Mouse (Mus musculus) adrenal gland, postnatal 0 days (tissue): ENCODE results near the gene Ccdc107. TPM values are rescaled to one million over a fixed set of nuclear protein-coding genes. Genes with fewer than 3 reads are reported as not detected.

ENCODE experiments used
- polyA plus RNA-seq: library from polyadenylated mRNA; unstranded; fragments of >200 nt; fragmentation: Nextera tagmentation; extraction: Ambion mirVana; gene quantifications from 2 replicates; pipeline ENCODE4 v1.2.1, GENCODE M21; 2015

Gene Ccdc107
- polyA plus RNA-seq, result 127 and 185 TPM in 2 replicates

DNA sequence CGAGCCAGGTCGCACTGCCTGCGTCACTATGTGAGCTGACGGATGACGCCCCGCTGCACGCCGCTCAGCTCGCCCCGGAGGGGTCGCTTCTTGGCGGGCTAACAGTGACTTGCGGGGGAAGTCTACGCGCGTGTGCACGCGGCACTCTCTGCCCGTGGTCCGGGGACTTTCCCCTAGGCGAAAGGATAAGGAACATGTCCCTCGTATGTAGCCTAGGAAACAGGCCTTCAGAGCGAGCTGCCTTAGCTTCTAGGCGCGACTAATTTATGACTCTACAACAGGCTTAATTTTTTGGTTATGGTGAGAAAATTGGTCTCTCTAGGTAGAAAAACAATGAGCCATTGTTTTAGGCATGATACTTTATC is at the start of gene Ccdc107:
Ccdc107 (plus strand) TSS at position 80 of the 365 bp plus-strand sequence.

DNA sequence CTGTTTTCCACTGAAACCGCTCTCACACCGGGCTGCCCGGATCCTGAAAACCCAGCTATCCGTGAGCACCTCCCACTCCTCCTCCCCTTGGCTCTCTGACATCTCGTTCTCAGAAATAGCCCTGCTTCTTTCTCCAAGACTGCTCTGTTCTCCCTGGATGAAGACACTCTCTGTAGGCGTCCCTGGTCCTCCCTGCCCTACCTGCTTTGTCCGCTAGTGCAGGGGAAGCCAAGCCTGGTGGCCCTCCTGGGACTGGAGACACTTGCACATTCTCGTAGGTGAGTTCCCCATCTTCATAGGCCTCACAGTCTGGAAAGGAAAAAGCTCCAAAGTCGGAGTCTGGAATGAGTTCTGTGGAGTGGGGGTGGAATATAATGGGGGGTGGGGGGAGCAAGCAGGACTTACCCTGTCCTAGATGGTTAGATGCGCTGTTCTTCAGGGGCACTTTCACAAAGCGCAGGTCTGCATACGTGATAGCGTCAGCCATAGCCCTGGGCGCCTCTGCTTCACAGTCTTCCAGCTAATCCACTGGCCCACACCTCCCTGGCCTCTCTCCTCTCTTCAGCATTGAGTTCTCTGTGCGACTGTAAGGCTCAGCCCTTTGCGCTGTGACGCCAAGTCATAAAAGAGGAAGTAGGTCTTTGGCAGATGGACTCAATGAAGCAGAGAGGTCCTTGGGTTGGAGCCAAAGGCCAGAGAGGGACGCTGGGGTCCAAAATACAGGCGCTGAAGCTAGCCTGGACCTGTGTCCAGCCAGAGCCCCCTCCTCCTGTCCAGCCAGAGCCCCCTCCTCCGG is 38.5 kb upstream of the Ccdc107 start, which contains the start of gene Cd72:
Cd72 (minus strand) TSS at position 588 of the 796 bp plus-strand sequence.

DNA sequence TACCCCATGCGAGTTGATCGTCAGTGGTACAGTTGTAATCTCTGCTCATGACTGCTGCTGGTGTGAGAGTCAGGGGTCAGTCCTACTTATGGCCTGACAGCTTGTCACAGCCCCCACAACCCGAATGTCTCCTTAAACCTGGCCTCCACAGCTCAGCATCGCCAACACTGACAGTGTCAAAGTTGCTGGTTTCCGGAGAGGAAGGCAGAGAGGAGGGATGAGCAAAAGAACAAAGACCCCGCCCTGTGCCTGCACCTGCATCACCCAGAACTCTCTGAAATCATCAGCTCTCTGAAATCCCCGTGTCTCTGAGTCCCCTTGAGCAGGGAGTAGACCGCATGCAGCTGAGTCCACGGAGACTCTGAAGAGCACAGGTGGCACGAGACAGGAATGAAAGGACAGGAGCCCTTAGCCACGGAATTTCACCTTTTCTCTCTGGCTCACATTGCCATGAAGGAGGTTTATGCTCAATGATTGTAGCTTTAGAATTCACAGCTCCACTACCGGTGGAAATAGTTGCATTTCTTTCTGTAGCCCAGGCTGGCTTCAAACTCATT is 9.1 kb upstream of the Ccdc107 start, which contains the start of gene Sit1:
Sit1 (minus strand) TSS at position 200 of the 557 bp plus-strand sequence.

DNA sequence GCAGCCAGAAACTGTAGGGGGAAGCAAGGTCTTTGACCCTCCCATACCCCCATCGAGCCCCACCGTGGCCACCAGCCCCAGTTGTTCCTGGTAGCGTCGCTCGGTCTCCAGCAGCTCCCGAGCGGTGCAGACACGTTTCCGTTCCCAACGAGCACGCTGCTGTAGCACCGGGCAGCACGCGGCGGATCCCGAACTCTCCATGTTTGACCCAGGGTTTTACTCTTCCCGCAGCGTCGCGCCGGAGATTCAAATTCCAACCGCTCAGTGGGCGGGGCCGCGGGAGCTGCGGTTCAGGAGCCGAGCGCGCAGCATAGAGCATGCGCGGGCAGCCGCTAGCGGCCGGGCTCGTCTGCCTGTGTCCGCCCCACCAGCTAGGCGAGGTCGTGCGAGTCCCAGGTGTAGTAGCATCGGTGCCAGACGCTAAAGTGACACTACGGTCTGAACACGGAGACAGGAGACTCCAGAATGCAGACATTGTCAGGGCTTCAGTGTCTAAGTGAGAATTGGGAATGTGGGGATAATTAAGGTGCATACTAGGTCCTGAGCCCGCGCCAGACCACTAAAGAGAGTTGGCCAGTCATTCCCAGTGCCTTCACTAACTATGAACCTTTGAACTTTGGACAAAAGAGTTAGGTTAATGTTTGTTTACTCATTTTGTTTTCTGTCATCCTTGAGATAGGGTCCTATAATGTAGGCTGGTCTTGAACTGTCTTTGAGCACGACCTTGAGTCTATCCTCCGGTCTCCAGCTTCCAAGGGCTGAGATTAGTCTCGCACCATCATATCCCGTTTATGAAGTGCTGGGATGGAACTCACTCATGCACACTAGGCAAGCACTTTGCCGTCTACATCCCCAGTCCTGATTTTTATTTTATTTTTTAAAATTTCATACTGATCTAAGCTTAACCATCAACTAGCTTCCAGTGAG is 7.0 kb downstream of the Ccdc107 start, which contains the start of gene Arhgef39:
Arhgef39 (minus strand) TSS at position 289 of the 927 bp plus-strand sequence.

DNA sequence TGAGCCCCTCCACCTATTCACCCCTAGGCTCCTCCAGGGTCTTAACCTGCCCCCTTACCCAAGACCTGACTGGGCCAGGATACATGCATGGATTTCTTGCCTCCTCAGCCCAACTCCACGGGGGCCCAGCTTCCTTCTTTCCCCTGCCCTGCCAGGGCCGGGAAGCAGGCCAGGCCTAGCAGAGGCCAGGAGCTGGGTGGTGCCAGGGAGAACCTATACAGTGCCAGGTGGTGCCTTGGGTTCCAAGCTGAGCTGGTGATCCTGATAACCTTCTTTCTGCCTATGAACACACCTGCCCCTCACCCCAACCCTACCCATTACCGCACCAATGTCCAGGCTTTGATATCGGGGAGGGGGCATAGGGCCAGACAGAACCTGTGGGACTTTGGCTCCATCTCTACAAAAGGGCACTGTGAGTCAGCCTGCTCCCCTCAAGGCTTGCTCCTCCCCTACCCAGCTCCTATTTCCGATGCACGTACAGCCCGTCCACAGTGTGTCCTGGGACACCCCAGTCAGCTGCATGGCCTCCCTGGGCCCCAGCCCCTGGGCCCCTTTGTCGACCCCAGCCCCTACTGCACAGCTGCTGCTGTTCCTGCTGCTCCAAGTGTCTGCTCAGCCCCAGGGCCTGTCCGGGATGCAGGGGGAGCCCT is 14.0 kb downstream of the Ccdc107 start, which contains the start of gene Car9:
Car9 (plus strand) TSS at position 431 of the 650 bp plus-strand sequence.

Other genes with a start within 250 kb of the Ccdc107 start
- 0.23 and 0.71 TPM in 2 replicates for gene Atp8b5, start 225.7 kb upstream of the Ccdc107 start, polyA plus RNA-seq
- gene Rusc2, start 110.9 kb upstream of the Ccdc107 start, polyA plus RNA-seq, result 14.3 and 18.3 TPM in 2 replicates
- gene Fam166b, start 63.8 kb upstream of the Ccdc107 start, polyA plus RNA-seq, result 0.11 and 0.55 TPM in 2 replicates
- 7.3 and 7.7 TPM in 2 replicates for gene Tesk1, start 51.0 kb upstream of the Ccdc107 start, polyA plus RNA-seq
- 3.2 and 3.8 TPM in 2 replicates for gene Cd72, start 38.3 kb upstream of the Ccdc107 start, polyA plus RNA-seq
- gene Sit1, start 9.2 kb upstream of the Ccdc107 start, polyA plus RNA-seq, result 0.41 TPM in 1 of 2 replicates, not detected in the other
- 6.2 and 8.6 TPM in 2 replicates for gene Arhgef39, start 6.8 kb downstream of the Ccdc107 start, polyA plus RNA-seq
- gene Car9, start 14.1 kb downstream of the Ccdc107 start, polyA plus RNA-seq, result 2.2 and 3.2 TPM in 2 replicates
- 81.1 and 120 TPM in 2 replicates for gene Tpm2, start 30.9 kb downstream of the Ccdc107 start, polyA plus RNA-seq
- 167 and 207 TPM in 2 replicates for gene Creb3, start 69.4 kb downstream of the Ccdc107 start, polyA plus RNA-seq
- 67.9 and 68.8 TPM in 2 replicates for gene Tln1, start 69.8 kb downstream of the Ccdc107 start, polyA plus RNA-seq
- 12.4 and 20.5 TPM in 2 replicates for gene Rgp1, start 85.8 kb downstream of the Ccdc107 start, polyA plus RNA-seq
- gene Gba2, start 86.0 kb downstream of the Ccdc107 start, polyA plus RNA-seq, result 9.6 and 13.0 TPM in 2 replicates
- gene Msmp, start 91.6 kb downstream of the Ccdc107 start, polyA plus RNA-seq, result 1.9 and 2.8 TPM in 2 replicates
- 11.2 and 13.3 TPM in 2 replicates for gene Npr2, start 139.0 kb downstream of the Ccdc107 start, polyA plus RNA-seq
- gene Spag8, start 160.7 kb downstream of the Ccdc107 start, polyA plus RNA-seq, result 0.72 and 0.92 TPM in 2 replicates
- 236 and 326 TPM in 2 replicates for gene Hint2, start 163.6 kb downstream of the Ccdc107 start, polyA plus RNA-seq
- 3.6 and 4.9 TPM in 2 replicates for gene Tmem8b, start 176.1 kb downstream of the Ccdc107 start, polyA plus RNA-seq
- 2.9 and 3.1 TPM in 2 replicates for gene Fam221b, start 176.2 kb downstream of the Ccdc107 start, polyA plus RNA-seq
- not detected in 2 replicates for gene Olfr70, start 207.9 kb downstream of the Ccdc107 start, polyA plus RNA-seq
- not detected in 2 replicates for gene Olfr71, start 217.4 kb downstream of the Ccdc107 start, polyA plus RNA-seq
- gene Hrct1, start 234.3 kb downstream of the Ccdc107 start, polyA plus RNA-seq, result 3.9 and 4.3 TPM in 2 replicates
- 0.60 and 1.2 TPM in 2 replicates for gene Spaar, start 237.1 kb downstream of the Ccdc107 start, polyA plus RNA-seq